Mouse (Mus musculus): ENCODE data around the gene Tm4sf19. TPM values are rescaled to one million over a fixed set of nuclear protein-coding genes. Genes with fewer than 3 reads are reported as not detected.

Tm4sf19 gene
- polyA plus RNA-seq, 2 experiments: 0.04 TPM; not detected in 1

DNA sequence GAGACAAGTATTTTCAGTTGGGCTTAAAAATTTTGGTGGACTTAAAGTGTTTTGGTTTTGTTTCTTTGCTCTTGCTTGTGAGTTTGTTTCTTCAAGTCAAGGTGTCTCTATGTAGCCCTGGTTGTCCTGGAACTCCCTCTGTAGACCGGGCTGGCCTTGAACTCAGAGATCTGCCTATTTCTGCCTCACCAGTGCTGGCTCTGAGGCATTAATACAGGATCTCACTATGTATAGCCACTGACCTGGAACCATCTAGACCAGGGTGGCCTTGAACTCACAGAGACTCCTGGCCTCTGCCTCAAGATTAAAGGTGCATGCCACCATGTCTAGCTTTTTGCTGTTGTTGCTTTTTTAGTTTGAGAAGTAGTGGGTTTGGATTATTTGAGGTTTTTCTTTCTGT is 31.6 kb downstream of the Tm4sf19 start:
- TF ChIP-seq CTCF (IDR thresholded peaks at IDR 0.05; ENCODE audit: low read depth) (no peak), EP300 (IDR thresholded peaks at IDR 0.05; ENCODE audit: low read depth) (no peak)
- ATAC-seq (ENCODE audit: insufficient read depth) (no peak), DNase-seq (ENCODE audit: low read depth in 3 of 3, low spot score in 3 of 3) (no peak)
- Histone ChIP-seq H3K9me3 (ENCODE audit: control insufficient read depth, low read length) (no peaks in the 10 kb centered on the region), H3K36me3 (replicated peaks; ENCODE audit: control insufficient read depth, insufficient read depth, low read depth) (peaks cover 6% of the 10 kb centered on the region), H3K27ac (peak overlapping the region; percentile 91), H3K4me2 (ENCODE audit: low read depth) (peak overlapping the region; percentile 90), H3K9ac (replicated peaks) (peak overlapping the region; percentile 99), H3K4me1 (replicated peaks; ENCODE audit: control insufficient read depth in 2 of 2, insufficient read depth in 2 of 2, low read length in 1 of 2) (peaks cover 26 to 29% of the 10 kb centered on the region in 2 experiments), H3K4me3 (ENCODE audit: insufficient read depth in 1 of 2, low read depth in 2 of 2, low read length in 2 of 2) (peak overlapping the region; percentile 87 to 95), H3K27me3 (ENCODE audit: control insufficient read depth, insufficient read depth, low read length) (no peaks in the 10 kb centered on the region)
- 77% methylated on average over 1 of the region's 1 CpGs for WGBS (ENCODE audit: insufficient replicate concordance)

- no peak overlapping the region; the same call in 1 of the 2 replicates for H3K27ac ChIP-seq
- DNase-seq (ENCODE audit: low read depth in 3 of 3, low spot score in 3 of 3) (no peak), ATAC-seq (ENCODE audit: insufficient read depth) (no peak)
- H3K9ac ChIP-seq (replicated peaks): no peak overlapping the region; the same call in 1 of the 2 replicates
- WGBS (ENCODE audit: insufficient replicate concordance): 65% methylated on average over 2 of the region's 2 CpGs
- H3K27me3 ChIP-seq (ENCODE audit: control insufficient read depth, insufficient read depth, low read length): no peaks in the 10 kb centered on the region
- peak overlapping the region; percentile 90 for H3K4me2 ChIP-seq (ENCODE audit: low read depth)
- peak overlapping the region in 1 of 2 experiments; percentile 26; a peak in 2 of 4 replicates for H3K4me3 ChIP-seq (ENCODE audit: insufficient read depth in 1 of 2, low read depth in 2 of 2, low read length in 2 of 2)
- no peaks in the 10 kb centered on the region for H3K9me3 ChIP-seq (ENCODE audit: control insufficient read depth, low read length)
- peaks cover 13% of the 10 kb centered on the region for H3K36me3 ChIP-seq (replicated peaks; ENCODE audit: control insufficient read depth, insufficient read depth, low read depth)
- peaks cover 29 to 30% of the 10 kb centered on the region in 2 experiments for H3K4me1 ChIP-seq (replicated peaks; ENCODE audit: control insufficient read depth in 2 of 2, insufficient read depth in 2 of 2, low read length in 1 of 2)
- TF ChIP-seq EP300 (IDR thresholded peaks at IDR 0.05; ENCODE audit: low read depth) (no peak), CTCF (IDR thresholded peaks at IDR 0.05; ENCODE audit: low read depth) (no peak)
These were observed 32.8 kb downstream of the Tm4sf19 start for GRCm38 (mm10) chr16:32433138-32433537.

DNA sequence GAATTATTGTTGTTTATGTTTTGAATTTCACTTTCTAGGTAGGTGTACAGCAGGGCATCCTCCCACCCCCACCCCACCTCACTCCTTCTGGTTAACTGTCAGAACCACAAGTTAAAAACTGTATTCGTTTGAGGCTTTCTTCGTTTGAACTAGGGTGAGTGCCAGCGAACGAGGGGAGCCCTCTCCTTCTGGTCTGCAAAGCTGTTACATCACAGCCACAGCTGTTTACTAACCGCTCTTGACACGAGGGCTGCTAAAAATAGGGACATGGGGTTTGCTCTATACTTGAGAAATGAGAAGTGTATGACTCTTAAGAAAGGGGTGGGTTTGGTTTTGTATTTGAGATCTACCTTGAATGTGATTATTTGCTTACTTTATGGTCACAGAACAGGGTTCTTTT is 33.8 kb downstream of the Tm4sf19 start:
- whole genome bisulfite sequencing (ENCODE audit: insufficient replicate concordance): 9% methylated on average over 6 of the region's 6 CpGs
- H3K27me3 ChIP-seq (ENCODE audit: control insufficient read depth, insufficient read depth, low read length): no peaks in the 10 kb centered on the region
- no peak for ATAC-seq (ENCODE audit: insufficient read depth)
- TF ChIP-seq CTCF (IDR thresholded peaks at IDR 0.05; ENCODE audit: low read depth) (no peak), EP300 (IDR thresholded peaks at IDR 0.05; ENCODE audit: low read depth) (no peak)
- DNase-seq (ENCODE audit: low read depth in 3 of 3, low spot score in 3 of 3): no peak
- H3K36me3 ChIP-seq (replicated peaks; ENCODE audit: control insufficient read depth, insufficient read depth, low read depth): peaks cover 13% of the 10 kb centered on the region
- 0 out of 2 replicates have a peak overlapping the region, but pooled peaks have one; percentile 1 for H3K9ac ChIP-seq (replicated peaks)
- H3K4me3 ChIP-seq (ENCODE audit: insufficient read depth in 1 of 2, low read depth in 2 of 2, low read length in 2 of 2): no peak overlapping the region
- peaks cover 29 to 30% of the 10 kb centered on the region in 2 experiments for H3K4me1 ChIP-seq (replicated peaks; ENCODE audit: control insufficient read depth in 2 of 2, insufficient read depth in 2 of 2, low read length in 1 of 2)
- 0 out of 2 replicates have a peak overlapping the region, but pooled peaks have one; percentile 24 for H3K27ac ChIP-seq
- H3K4me2 ChIP-seq (ENCODE audit: low read depth): peak overlapping the region; percentile 90
- no peaks in the 10 kb centered on the region for H3K9me3 ChIP-seq (ENCODE audit: control insufficient read depth, low read length)

- no peaks in the 10 kb centered on the region for H3K9me3 ChIP-seq (ENCODE audit: control insufficient read depth, low read length)
- no peak overlapping the region for H3K27ac ChIP-seq
- H3K4me2 ChIP-seq (ENCODE audit: low read depth): no peak overlapping the region
- ATAC-seq (ENCODE audit: insufficient read depth): no peak
- DNase-seq (ENCODE audit: low read depth in 3 of 3, low spot score in 3 of 3): no peak
- TF ChIP-seq EP300 (IDR thresholded peaks at IDR 0.05; ENCODE audit: low read depth) (no peak), CTCF (IDR thresholded peaks at IDR 0.05; ENCODE audit: low read depth) (no peak)
- H3K4me1 ChIP-seq (replicated peaks; ENCODE audit: control insufficient read depth in 2 of 2, insufficient read depth in 2 of 2, low read length in 1 of 2): peaks cover 23 to 27% of the 10 kb centered on the region in 2 experiments
- no peak overlapping the region for H3K9ac ChIP-seq (replicated peaks)
- H3K4me3 ChIP-seq (ENCODE audit: insufficient read depth in 1 of 2, low read depth in 2 of 2, low read length in 2 of 2): no peak overlapping the region
- no peaks in the 10 kb centered on the region for H3K27me3 ChIP-seq (ENCODE audit: control insufficient read depth, insufficient read depth, low read length)
- peaks cover 13% of the 10 kb centered on the region for H3K36me3 ChIP-seq (replicated peaks; ENCODE audit: control insufficient read depth, insufficient read depth, low read depth)
These were observed 34.4 kb downstream of the Tm4sf19 start for GRCm38 (mm10) chr16:32434691-32435090.

GRCm38 (mm10) chr16:32436657-32437056 is 36.4 kb downstream of the Tm4sf19 start:
- H3K4me1 ChIP-seq (replicated peaks; ENCODE audit: control insufficient read depth in 2 of 2, insufficient read depth in 2 of 2, low read length in 1 of 2): peaks cover 19 to 24% of the 10 kb centered on the region in 2 experiments

More at GRCm38 (mm10) chr16:32436657-32437056, 36.4 kb downstream of the Tm4sf19 start:
- 41% methylated on average over 1 of the region's 1 CpGs for WGBS (ENCODE audit: insufficient replicate concordance)
- no peak overlapping the region for H3K4me3 ChIP-seq (ENCODE audit: insufficient read depth in 1 of 2, low read depth in 2 of 2, low read length in 2 of 2)
- ATAC-seq (ENCODE audit: insufficient read depth): no peak
- H3K9me3 ChIP-seq (ENCODE audit: control insufficient read depth, low read length): no peaks in the 10 kb centered on the region
- no peaks in the 10 kb centered on the region for H3K27me3 ChIP-seq (ENCODE audit: control insufficient read depth, insufficient read depth, low read length)
- DNase-seq (ENCODE audit: low read depth in 3 of 3, low spot score in 3 of 3): no peak
- H3K4me2 ChIP-seq (ENCODE audit: low read depth): no peak overlapping the region
- no peak for TF ChIP-seq CTCF (IDR thresholded peaks at IDR 0.05; ENCODE audit: low read depth)
- TF ChIP-seq EP300 (IDR thresholded peaks at IDR 0.05; ENCODE audit: low read depth): no peak
- H3K36me3 ChIP-seq (replicated peaks; ENCODE audit: control insufficient read depth, insufficient read depth, low read depth): peaks cover 21% of the 10 kb centered on the region
- H3K27ac ChIP-seq: no peak overlapping the region
- no peak overlapping the region for H3K9ac ChIP-seq (replicated peaks)
